Mouse (Mus musculus): ENCODE data around the gene Rab44. TPM values are rescaled to one million over a fixed set of nuclear protein-coding genes. Genes with fewer than 3 reads are reported as not detected.

Rab44 gene
- polyA plus RNA-seq, 1 experiment: 0.06 TPM

DNA sequence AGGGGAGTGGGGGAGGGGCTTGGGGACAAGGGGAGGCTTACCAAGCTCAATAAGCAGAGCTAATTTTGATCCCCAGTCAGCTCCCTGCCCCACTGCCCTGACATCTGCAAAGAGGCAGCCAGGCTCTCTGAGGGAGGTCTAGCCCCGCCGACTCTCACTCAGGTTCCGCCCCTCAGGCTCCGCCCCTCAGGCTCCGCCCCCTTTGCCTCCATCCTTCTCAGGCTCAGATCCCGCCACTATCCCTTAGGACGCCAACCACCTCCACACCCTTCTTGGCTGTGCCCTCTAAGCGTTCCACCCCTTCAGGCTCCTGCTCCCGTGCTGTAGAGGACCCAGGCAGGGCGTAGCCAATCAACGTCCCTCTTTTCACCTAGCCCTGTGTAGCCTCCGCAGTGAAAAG lies 75.0 kb downstream of the Rab44 start:
- H3ac ChIP-seq (ENCODE audit: control insufficient read depth, insufficient read length, low read depth): no peak overlapping the region
- TF ChIP-seq USF1 (IDR thresholded peaks at IDR 0.05; ENCODE audit: low read depth) (no peak), FOSL1 (IDR thresholded peaks at IDR 0.05; ENCODE audit: insufficient read depth, low read length, poor library complexity, severe bottlenecking) (no peak), MYOG (IDR thresholded peaks at IDR 0.05; ENCODE audit: control insufficient read depth, extremely low read depth, insufficient read length) (no peak), CTCF (IDR thresholded peaks at IDR 0.05; ENCODE audit: control insufficient read depth, insufficient read depth, insufficient read length) (no peak), CEBPB (IDR thresholded peaks at IDR 0.05; ENCODE audit: low read depth) (no peak), MAX (IDR thresholded peaks at IDR 0.05) (no peak), MYOD1 (IDR thresholded peaks at IDR 0.05; ENCODE audit: control insufficient read depth, insufficient read length, low read depth) (no peak)
- H3K4me3 ChIP-seq (ENCODE audit: insufficient read depth, poor library complexity, severe bottlenecking): no peak overlapping the region
- no peaks in the 10 kb centered on the region for H3K36me3 ChIP-seq (ENCODE audit: control insufficient read depth, insufficient read depth)
- no peaks in the 10 kb centered on the region for H3K79me2 ChIP-seq (ENCODE audit: control insufficient read depth, insufficient read depth)
- H3K27me3 ChIP-seq (ENCODE audit: control insufficient read depth, insufficient read depth, insufficient read length): peaks cover 7% of the 10 kb centered on the region
- no peaks in the 10 kb centered on the region for H3K79me3 ChIP-seq (ENCODE audit: low read depth)

DNA sequence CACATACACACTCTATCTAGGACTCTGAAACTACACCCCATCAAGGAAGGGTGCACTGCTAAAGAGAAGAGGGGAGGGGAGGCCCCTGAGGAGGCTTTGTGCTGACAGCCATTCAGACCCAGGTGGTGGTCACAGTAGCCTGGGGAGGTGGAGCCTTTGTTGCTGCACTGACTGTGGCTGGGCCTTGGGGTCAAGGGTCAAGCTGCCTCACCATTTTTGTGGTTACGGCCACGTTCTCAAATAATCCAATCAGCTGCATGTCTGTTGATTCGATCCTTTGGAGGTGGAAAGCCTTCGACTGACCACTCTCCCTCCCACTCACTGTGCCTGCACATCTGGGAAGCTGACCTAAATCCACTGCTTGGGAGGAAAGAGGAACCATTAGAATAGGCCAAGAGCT lies 81.6 kb downstream of the Rab44 start:
- Histone ChIP-seq H3K79me3 (ENCODE audit: low read depth) (no peaks in the 10 kb centered on the region), H3K4me3 (ENCODE audit: insufficient read depth, poor library complexity, severe bottlenecking) (no peak overlapping the region), H3K79me2 (ENCODE audit: control insufficient read depth, insufficient read depth) (no peaks in the 10 kb centered on the region), H3ac (ENCODE audit: control insufficient read depth, insufficient read length, low read depth) (no peak overlapping the region), H3K36me3 (ENCODE audit: control insufficient read depth, insufficient read depth) (no peaks in the 10 kb centered on the region), H3K27me3 (ENCODE audit: control insufficient read depth, insufficient read depth, insufficient read length) (peaks cover 7% of the 10 kb centered on the region)
- TF ChIP-seq MYOD1 (IDR thresholded peaks at IDR 0.05; ENCODE audit: control insufficient read depth, insufficient read length, low read depth) (no peak), USF1 (IDR thresholded peaks at IDR 0.05; ENCODE audit: low read depth) (no peak), FOSL1 (IDR thresholded peaks at IDR 0.05; ENCODE audit: insufficient read depth, low read length, poor library complexity, severe bottlenecking) (no peak), CEBPB (IDR thresholded peaks at IDR 0.05; ENCODE audit: low read depth) (no peak), MAX (IDR thresholded peaks at IDR 0.05) (no peak)

Other genes starting within 250 kb of the Rab44 start
- 0.01 TPM for gene 4930539E08Rik, start 198.8 kb upstream of the Rab44 start, polyA plus RNA-seq (2012; fragmentation: generic; extraction: Trizol)
- gene Pxt1, start 170.3 kb upstream of the Rab44 start, polyA plus RNA-seq (2012; fragmentation: generic; extraction: Trizol): not detected
- 33.0 TPM for gene Kctd20, start 162.2 kb upstream of the Rab44 start, polyA plus RNA-seq (2012; fragmentation: generic; extraction: Trizol)
- 19.2 TPM for gene Stk38, start 106.2 kb upstream of the Rab44 start, polyA plus RNA-seq (2012; fragmentation: generic; extraction: Trizol)
- gene Srsf3, start 81.5 kb upstream of the Rab44 start, polyA plus RNA-seq (2012; fragmentation: generic; extraction: Trizol): 235 TPM
- gene Cdkn1a, start 23.2 kb upstream of the Rab44 start, polyA plus RNA-seq (2012; fragmentation: generic; extraction: Trizol): 236 TPM
- 0.16 TPM for gene Cpne5, start 124.0 kb downstream of the Rab44 start, polyA plus RNA-seq (2012; fragmentation: generic; extraction: Trizol)
- gene Ppil1, start 150.0 kb downstream of the Rab44 start, polyA plus RNA-seq (2012; fragmentation: generic; extraction: Trizol): 77.7 TPM
- 59.4 TPM for gene BC004004, start 154.6 kb downstream of the Rab44 start, polyA plus RNA-seq (2012; fragmentation: generic; extraction: Trizol)
- gene Pi16, start 203.5 kb downstream of the Rab44 start, polyA plus RNA-seq (2012; fragmentation: generic; extraction: Trizol): 0.55 TPM
- gene Mtch1, start 233.8 kb downstream of the Rab44 start, polyA plus RNA-seq (2012; fragmentation: generic; extraction: Trizol): 464 TPM
- 0.19 TPM for gene Fgd2, start 246.8 kb downstream of the Rab44 start, polyA plus RNA-seq (2012; fragmentation: generic; extraction: Trizol)

All from C2C12 (cell line).